ENCODE assay signal across 17 mouse cellular contexts in genomic region chr5:4934491-4934890, GRCm38 (mm10).
"Had no signal": no experiment of that assay in that cellular context is flagged by ENCODE, and none has a peak within 500 bp of the region (broad histone marks: within the 10 kb centered on the region; RNA-seq: fewer than 3 reads in every experiment).

No protein-coding gene starts in this region.

- H3K4me3 ChIP-seq: kidney, embryonic 15.5 days; left cerebral cortex, adult 2 months; limb, embryonic 10.5 days; liver, embryonic 15.5 days; neural tube, embryonic 13.5 days; stomach, embryonic 15.5 days had no signal

- H3K36me3 ChIP-seq: kidney, embryonic 15.5 days; limb, embryonic 10.5 days; liver, embryonic 15.5 days; neural tube, embryonic 13.5 days; stomach, embryonic 15.5 days had no signal

- H3K27me3 ChIP-seq: kidney, embryonic 15.5 days; liver, embryonic 15.5 days; neural tube, embryonic 13.5 days; stomach, embryonic 15.5 days had no signal

- H3K9ac ChIP-seq: kidney, embryonic 15.5 days; liver, embryonic 15.5 days; neural tube, embryonic 13.5 days; stomach, embryonic 15.5 days had no signal

- H3K9me3 ChIP-seq: kidney, embryonic 15.5 days; limb, embryonic 10.5 days; liver, embryonic 15.5 days; neural tube, embryonic 13.5 days; stomach, embryonic 15.5 days had no signal

- DNase-seq: kidney, adult 2 months; kidney, postnatal 14 days; lung, adult 2 months; lung, postnatal 36 days; right cerebral cortex, postnatal 4 days; spleen, adult 18-20 months; thymus, adult 2 months; thymus, postnatal 25 days had no signal

- H3K27ac ChIP-seq: left cerebral cortex, adult 2 months; limb, embryonic 10.5 days; liver, embryonic 15.5 days; neural tube, embryonic 13.5 days; stomach, embryonic 15.5 days had no signal

- ATAC-seq: intestine, embryonic 16.5 days; lung, postnatal 0 days had no signal

- H3K4me1 ChIP-seq: kidney, embryonic 15.5 days; liver, embryonic 15.5 days; neural tube, embryonic 13.5 days; stomach, embryonic 15.5 days had no signal

- H3K4me2 ChIP-seq: kidney, embryonic 15.5 days; liver, embryonic 11.5 days; liver, embryonic 15.5 days; neural tube, embryonic 13.5 days; stomach, embryonic 15.5 days had no signal
